Mouse (Mus musculus): ENCODE measurements around the gene Emp2. TPM values are rescaled to one million over a fixed set of nuclear protein-coding genes. Genes with fewer than 3 reads are reported as not detected.

The Emp2 gene
- 1.3 TPM for polyA plus RNA-seq (2014; fragmentation: Illumina TruSeq; extraction: RNeasy Lipid Tissue Mini Kit (QIAGEN cat#74804); ENCODE audit: low read depth, low replicate concordance)

DNA sequence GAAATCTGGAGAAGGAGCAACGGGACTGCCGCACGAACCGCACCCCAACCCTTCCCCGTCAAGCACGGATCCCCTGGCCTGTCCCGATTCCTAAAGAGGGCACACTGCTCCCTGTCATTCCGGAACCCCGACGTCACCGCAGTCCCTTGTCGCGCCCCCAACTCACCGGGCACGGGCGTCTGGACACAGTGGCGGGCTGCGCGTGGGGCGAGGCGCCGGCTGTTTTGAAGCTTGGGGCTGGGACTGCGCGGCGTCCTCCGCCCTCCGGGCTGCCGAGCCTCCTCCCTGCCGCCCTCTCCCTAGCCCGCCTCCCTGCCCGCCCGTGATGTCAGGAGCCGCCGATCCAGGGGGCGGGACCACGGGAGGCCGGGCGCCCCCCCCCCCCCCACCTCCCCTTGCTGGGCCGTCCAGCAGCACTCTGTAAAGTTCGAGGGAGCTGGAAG is at the start of gene Emp2:
Gene Emp2 (minus strand): TSS at position 323 of the 443 bp plus-strand sequence.

Other genes with a start within 250 kb of the Emp2 start
- gene Rpl39l, start 143.7 kb downstream of the Emp2 start, polyA plus RNA-seq (2014; fragmentation: Illumina TruSeq; extraction: RNeasy Lipid Tissue Mini Kit (QIAGEN cat#74804); ENCODE audit: low read depth, low replicate concordance), result 633 TPM
- gene Atf7ip2, start 121.3 kb downstream of the Emp2 start, polyA plus RNA-seq (2014; fragmentation: Illumina TruSeq; extraction: RNeasy Lipid Tissue Mini Kit (QIAGEN cat#74804); ENCODE audit: low read depth, low replicate concordance), result 248 TPM
- 61.2 TPM for gene Tekt5, start 81.5 kb upstream of the Emp2 start, polyA plus RNA-seq (2014; fragmentation: Illumina TruSeq; extraction: RNeasy Lipid Tissue Mini Kit (QIAGEN cat#74804); ENCODE audit: low read depth, low replicate concordance)
- 1.8 TPM for gene Nubp1, start 98.0 kb upstream of the Emp2 start, polyA plus RNA-seq (2014; fragmentation: Illumina TruSeq; extraction: RNeasy Lipid Tissue Mini Kit (QIAGEN cat#74804); ENCODE audit: low read depth, low replicate concordance)
- gene Tvp23a, start 133.4 kb upstream of the Emp2 start, polyA plus RNA-seq (2014; fragmentation: Illumina TruSeq; extraction: RNeasy Lipid Tissue Mini Kit (QIAGEN cat#74804); ENCODE audit: low read depth, low replicate concordance), result not detected
- 0.08 TPM for gene Ciita, start 166.1 kb upstream of the Emp2 start, polyA plus RNA-seq (2014; fragmentation: Illumina TruSeq; extraction: RNeasy Lipid Tissue Mini Kit (QIAGEN cat#74804); ENCODE audit: low read depth, low replicate concordance)
- gene Dexi, start 229.1 kb upstream of the Emp2 start, polyA plus RNA-seq (2014; fragmentation: Illumina TruSeq; extraction: RNeasy Lipid Tissue Mini Kit (QIAGEN cat#74804); ENCODE audit: low read depth, low replicate concordance), result 2.1 TPM
- gene Clec16a, start 231.4 kb upstream of the Emp2 start, polyA plus RNA-seq (2014; fragmentation: Illumina TruSeq; extraction: RNeasy Lipid Tissue Mini Kit (QIAGEN cat#74804); ENCODE audit: low read depth, low replicate concordance), result 14.7 TPM

Measured in testis, adult 10 weeks (tissue).